Mouse (Mus musculus): ENCODE measurements around the gene Spock1. TPM values are rescaled to one million over a fixed set of nuclear protein-coding genes. Genes with fewer than 3 reads are reported as not detected.
A peak's percentile ranks its signal among the peaks of the same experiment; 100 is the strongest.

Gene Spock1
- polyA plus RNA-seq, 1 experiment from 2014 or later = 3.3 TPM

DNA sequence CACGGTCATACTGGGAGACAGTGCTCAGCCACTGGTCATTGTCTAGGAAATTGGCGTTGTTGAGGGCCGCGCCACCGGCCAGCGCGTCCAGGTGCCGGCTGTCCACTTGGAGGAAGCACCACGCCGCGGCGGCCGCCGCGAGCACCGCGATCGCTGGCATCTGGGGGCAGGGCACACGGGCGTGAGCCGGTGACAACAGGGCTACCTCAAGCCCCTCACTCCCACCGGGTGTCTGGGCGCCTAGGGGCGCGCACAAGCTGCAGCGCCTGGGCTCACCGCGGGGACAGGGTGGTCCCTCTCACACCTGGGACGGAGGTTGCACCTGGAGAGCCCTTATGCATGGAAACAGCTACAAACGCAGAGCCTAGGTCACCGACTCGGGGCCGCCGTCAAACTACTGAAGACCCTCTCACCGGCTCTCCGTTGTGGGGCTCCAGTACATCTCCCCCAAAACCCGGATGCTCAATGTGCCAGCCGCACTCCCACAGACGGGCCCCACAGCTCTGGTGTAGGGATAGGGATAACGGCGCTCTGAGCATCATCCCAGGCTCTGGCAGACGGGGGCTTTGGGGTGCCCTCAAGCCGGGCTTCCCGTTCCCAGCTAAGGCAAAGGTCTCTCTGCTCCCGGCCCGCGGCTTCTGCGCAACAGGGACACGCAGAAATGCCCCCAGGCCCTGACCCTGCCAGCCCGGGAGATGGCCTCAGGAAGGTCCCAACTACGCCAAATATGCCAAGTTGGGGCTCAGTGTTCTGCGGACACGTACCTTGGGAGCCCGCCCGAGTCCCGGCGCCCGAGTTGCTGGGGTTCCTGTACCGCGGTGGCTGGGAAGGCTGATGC is 485 bp downstream of the Spock1 start:
- no peak for ATAC-seq (ENCODE audit: insufficient number of reproducible peaks, low FRiP score, low TSS enrichment, low read depth)
- no peak overlapping the region for H3K27ac ChIP-seq
- H3K9me3 ChIP-seq = no peaks in the 10 kb centered on the region
- peak overlapping the region; percentile 38 for H3K4me3 ChIP-seq
- WGBS = 3% methylated on average over 59 of the region's 60 CpGs
- no peak overlapping the region for H3K9ac ChIP-seq
- peaks cover 36% of the 10 kb centered on the region for H3K27me3 ChIP-seq
- H3K4me2 ChIP-seq = peak overlapping the region; percentile 74
- H3K36me3 ChIP-seq = no peaks in the 10 kb centered on the region
- peaks cover 19% of the 10 kb centered on the region for H3K4me1 ChIP-seq

DNA sequence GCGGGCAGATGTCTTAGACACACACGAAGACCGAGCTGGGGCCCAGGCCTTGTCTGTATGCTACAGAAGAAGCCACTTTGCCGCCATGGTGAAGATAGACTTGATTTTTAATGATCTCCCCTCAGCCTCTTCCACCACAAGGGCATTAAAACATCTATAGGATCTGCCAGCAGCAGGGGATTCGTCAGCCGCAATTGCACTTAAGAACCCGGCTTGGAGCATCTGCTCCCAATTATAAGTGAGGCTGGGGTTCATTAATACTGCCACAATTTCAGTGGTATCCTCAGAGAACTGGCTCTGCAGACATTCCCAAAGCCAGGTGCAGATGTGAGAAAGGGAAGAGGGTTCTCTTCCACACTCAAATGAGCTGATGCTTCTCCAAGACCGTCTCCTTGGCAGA is 13.5 kb downstream of the Spock1 start:
- Histone ChIP-seq H3K4me2 (no peak overlapping the region), H3K4me1 (peaks cover 15% of the 10 kb centered on the region), H3K36me3 (no peaks in the 10 kb centered on the region), H3K4me3 (no peak overlapping the region), H3K9ac (no peak overlapping the region), H3K9me3 (no peaks in the 10 kb centered on the region), H3K27me3 (peaks cover 7% of the 10 kb centered on the region), H3K27ac (no peak overlapping the region)
- no peak for ATAC-seq (ENCODE audit: insufficient number of reproducible peaks, low FRiP score, low TSS enrichment, low read depth)
- WGBS = 33% methylated on average over 8 of the region's 8 CpGs

DNA sequence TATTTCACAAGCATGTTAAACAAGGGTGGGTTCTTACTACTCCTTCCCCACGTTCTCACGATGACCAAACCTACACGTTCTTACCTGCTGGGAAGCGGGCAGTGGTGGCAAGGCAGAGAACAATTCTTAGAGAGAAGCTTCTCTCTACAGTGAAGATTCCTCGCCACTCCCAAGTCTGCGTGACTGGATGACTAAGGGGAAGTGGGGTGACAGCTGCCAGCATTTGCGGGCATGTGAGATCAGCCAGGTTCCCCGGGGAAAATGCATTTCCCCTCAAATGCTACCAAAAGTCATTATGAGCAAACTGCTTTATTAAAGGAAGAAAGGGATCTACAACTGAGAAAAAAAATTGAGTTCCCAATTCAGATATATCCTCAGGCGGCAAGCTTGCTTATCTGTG is 18.4 kb downstream of the Spock1 start:
- no peak overlapping the region for H3K9ac ChIP-seq
- H3K4me2 ChIP-seq = no peak overlapping the region
- peaks cover 16% of the 10 kb centered on the region for H3K4me1 ChIP-seq
- H3K27me3 ChIP-seq = peaks cover 6% of the 10 kb centered on the region
- H3K27ac ChIP-seq = no peak overlapping the region
- ATAC-seq (ENCODE audit: insufficient number of reproducible peaks, low FRiP score, low TSS enrichment, low read depth) = no peak
- H3K9me3 ChIP-seq = no peaks in the 10 kb centered on the region
- 53% methylated on average over 9 of the region's 9 CpGs for WGBS
- H3K4me3 ChIP-seq = no peak overlapping the region
- no peaks in the 10 kb centered on the region for H3K36me3 ChIP-seq

DNA sequence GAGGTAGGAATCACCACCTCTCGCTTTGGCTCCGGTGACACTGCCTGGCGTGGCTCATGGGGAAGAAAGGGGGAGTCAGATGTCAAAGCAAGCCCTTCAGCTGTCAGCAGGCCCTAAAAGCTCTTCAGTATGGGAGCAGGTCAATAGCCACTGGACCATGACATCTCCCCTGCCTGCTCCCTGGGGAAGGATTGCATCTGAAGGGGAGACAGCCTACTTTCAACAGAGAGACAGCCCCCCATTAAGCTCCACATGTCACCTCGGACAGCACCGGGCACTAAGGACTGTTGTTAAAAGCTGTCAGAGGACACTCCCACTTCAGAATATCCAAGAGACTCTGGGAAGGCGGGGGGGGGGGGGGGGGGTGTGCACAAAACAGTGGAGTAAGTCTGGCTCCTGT is 19.1 kb downstream of the Spock1 start:
- Histone ChIP-seq H3K27me3 (peaks cover 6% of the 10 kb centered on the region), H3K4me3 (no peak overlapping the region), H3K4me1 (peaks cover 9% of the 10 kb centered on the region), H3K9ac (no peak overlapping the region), H3K27ac (no peak overlapping the region), H3K9me3 (no peaks in the 10 kb centered on the region), H3K36me3 (no peaks in the 10 kb centered on the region), H3K4me2 (no peak overlapping the region)
- no peak for ATAC-seq (ENCODE audit: insufficient number of reproducible peaks, low FRiP score, low TSS enrichment, low read depth)
- 12% methylated on average over 6 of the region's 6 CpGs for WGBS

DNA sequence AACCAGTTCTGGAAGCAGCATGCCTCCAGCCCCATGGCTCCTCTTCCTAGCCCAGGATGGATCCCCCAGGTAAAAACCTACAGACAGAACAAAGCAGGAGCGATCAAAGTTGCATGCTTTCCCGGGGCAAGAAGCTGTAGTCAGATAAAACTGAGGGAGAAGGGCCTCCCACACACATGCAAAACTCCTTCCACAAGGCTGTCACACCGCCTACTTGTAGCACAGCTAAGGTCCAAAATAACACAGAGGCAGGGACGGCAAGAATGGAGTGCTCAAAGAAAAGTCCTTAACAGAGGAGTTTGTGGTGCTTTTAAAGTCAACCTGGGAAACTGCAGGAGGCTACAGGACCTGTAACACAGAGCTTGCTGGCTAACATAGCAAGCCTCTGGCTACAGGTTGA is 28.3 kb downstream of the Spock1 start:
- Histone ChIP-seq H3K27ac (no peak overlapping the region), H3K27me3 (no peaks in the 10 kb centered on the region), H3K9ac (no peak overlapping the region), H3K4me1 (no peaks in the 10 kb centered on the region), H3K36me3 (no peaks in the 10 kb centered on the region), H3K4me3 (no peak overlapping the region), H3K9me3 (no peaks in the 10 kb centered on the region), H3K4me2 (no peak overlapping the region)
- ATAC-seq (ENCODE audit: insufficient number of reproducible peaks, low FRiP score, low TSS enrichment, low read depth) = no peak
- 51% methylated on average over 4 of the region's 4 CpGs for WGBS

DNA sequence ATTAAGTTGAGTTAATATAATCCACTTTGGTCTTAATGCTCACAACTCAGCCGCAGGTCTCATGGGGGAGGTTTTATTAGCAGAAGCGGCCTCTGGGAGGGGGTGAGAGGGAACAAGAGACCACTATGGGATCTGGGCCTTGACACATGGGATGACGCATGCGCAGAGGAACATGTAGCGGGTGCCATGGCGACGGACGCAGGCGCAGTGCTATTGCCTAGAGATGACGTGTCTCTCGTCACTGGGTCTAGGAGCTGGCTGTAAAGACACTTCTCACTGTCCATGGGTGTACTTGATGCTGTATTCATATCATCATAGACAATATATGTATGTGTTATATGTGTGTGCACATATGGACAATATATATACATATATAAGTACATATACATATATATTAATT is 29.3 kb downstream of the Spock1 start:
- Histone ChIP-seq H3K4me1 (no peaks in the 10 kb centered on the region), H3K9me3 (no peaks in the 10 kb centered on the region), H3K27ac (no peak overlapping the region), H3K27me3 (no peaks in the 10 kb centered on the region), H3K4me2 (no peak overlapping the region), H3K9ac (no peak overlapping the region), H3K36me3 (no peaks in the 10 kb centered on the region), H3K4me3 (no peak overlapping the region)
- 85% methylated on average over 11 of the region's 11 CpGs for WGBS
- no peak for ATAC-seq (ENCODE audit: insufficient number of reproducible peaks, low FRiP score, low TSS enrichment, low read depth)

DNA sequence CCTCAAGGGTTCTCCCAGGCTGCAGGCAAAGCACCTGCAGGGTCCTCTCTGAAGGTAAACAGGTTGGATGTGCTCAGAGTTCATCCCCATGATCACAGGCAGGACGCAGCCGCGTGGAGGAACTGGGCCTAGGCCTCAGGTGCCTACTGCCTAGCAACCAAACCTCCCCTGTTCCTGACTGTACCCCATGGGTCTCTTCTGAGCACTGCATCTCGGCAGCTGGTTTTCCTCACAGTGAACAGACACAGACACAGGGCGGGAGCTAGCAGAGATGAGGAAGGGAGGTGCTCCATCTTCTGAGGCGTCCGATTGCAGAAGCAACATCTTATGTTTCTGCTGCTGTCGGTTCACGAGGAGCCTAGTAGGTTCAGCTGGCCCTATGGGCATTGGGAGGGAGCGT is 30.4 kb downstream of the Spock1 start:
- no peak overlapping the region for H3K4me3 ChIP-seq
- ATAC-seq (ENCODE audit: insufficient number of reproducible peaks, low FRiP score, low TSS enrichment, low read depth) = no peak
- no peaks in the 10 kb centered on the region for H3K9me3 ChIP-seq
- no peaks in the 10 kb centered on the region for H3K27me3 ChIP-seq
- H3K27ac ChIP-seq = no peak overlapping the region
- no peak overlapping the region for H3K9ac ChIP-seq
- no peaks in the 10 kb centered on the region for H3K4me1 ChIP-seq
- 64% methylated on average over 10 of the region's 10 CpGs for WGBS
- H3K4me2 ChIP-seq = no peak overlapping the region
- H3K36me3 ChIP-seq = no peaks in the 10 kb centered on the region

DNA sequence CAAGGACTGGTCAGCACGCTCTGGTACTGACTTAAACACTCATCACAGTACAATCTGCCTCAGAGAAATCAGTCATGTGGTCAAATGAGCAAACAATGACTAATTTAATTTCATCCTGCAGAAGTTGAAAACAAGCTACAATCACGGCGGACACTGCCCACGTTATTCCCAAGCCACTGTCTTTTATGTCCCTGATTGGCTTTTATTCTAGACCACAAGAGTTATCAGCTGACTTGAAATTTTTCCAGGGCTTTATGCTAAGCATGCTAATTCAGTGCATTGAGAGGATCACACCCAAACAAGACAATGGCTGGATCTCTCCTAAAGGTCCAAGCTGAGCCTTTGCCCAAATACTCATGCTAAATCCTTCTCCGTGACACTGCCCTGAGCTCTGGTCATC is 31.2 kb downstream of the Spock1 start:
- Histone ChIP-seq H3K9ac (no peak overlapping the region), H3K27ac (no peak overlapping the region), H3K36me3 (no peaks in the 10 kb centered on the region), H3K4me1 (no peaks in the 10 kb centered on the region), H3K27me3 (no peaks in the 10 kb centered on the region), H3K9me3 (no peaks in the 10 kb centered on the region), H3K4me3 (no peak overlapping the region), H3K4me2 (no peak overlapping the region)
- ATAC-seq (ENCODE audit: insufficient number of reproducible peaks, low FRiP score, low TSS enrichment, low read depth) = no peak
- 89% methylated on average over 5 of the region's 5 CpGs for WGBS

DNA sequence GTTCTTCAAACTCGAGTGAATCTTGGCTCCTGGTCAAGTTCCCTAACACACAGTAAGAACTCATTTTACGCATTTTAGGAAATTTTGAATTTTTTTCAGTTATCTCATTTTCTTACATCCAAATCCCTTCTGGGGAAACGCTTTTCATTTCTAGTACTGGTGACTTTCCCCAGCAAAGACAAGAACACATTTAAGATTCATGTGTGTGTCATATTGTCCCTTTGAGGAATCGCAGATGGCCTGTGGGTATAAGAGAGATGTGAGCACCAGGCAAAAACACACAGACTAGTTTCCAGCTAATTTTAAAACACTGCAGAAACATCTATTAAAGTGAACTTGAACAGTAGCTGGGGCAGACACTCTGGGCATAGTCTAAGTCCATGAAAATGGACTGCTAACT is 38.1 kb downstream of the Spock1 start:
- ATAC-seq (ENCODE audit: insufficient number of reproducible peaks, low FRiP score, low TSS enrichment, low read depth) = no peak
- Histone ChIP-seq H3K27me3 (no peaks in the 10 kb centered on the region), H3K4me2 (no peak overlapping the region), H3K36me3 (no peaks in the 10 kb centered on the region), H3K4me3 (no peak overlapping the region), H3K9ac (no peak overlapping the region), H3K4me1 (no peaks in the 10 kb centered on the region), H3K27ac (no peak overlapping the region), H3K9me3 (no peaks in the 10 kb centered on the region)
- WGBS = 63% methylated on average over 4 of the region's 4 CpGs

DNA sequence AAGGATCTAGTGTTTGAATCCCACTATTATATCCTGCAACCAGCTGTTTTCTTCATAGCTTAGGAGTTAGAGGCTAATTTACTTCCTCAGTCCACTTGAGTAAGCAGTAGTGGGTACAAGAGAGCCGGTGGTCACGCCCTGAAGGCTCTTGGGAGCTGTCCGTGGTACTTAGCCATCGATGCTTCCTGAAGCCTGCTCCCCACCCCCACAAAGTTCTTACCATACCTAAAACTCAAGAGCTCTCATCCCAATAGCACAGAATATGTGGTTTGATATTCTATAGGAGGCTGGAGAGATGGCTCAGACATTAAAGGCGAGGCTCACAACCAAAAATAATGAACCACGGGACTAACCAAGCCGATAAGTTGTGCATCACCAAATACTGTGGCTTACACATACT is 40.5 kb downstream of the Spock1 start:
- Histone ChIP-seq H3K27me3 (no peaks in the 10 kb centered on the region), H3K4me2 (no peak overlapping the region), H3K4me1 (no peaks in the 10 kb centered on the region), H3K4me3 (no peak overlapping the region), H3K36me3 (no peaks in the 10 kb centered on the region), H3K9ac (no peak overlapping the region), H3K27ac (no peak overlapping the region), H3K9me3 (no peaks in the 10 kb centered on the region)
- ATAC-seq (ENCODE audit: insufficient number of reproducible peaks, low FRiP score, low TSS enrichment, low read depth) = no peak
- WGBS = 54% methylated on average over 7 of the region's 7 CpGs

DNA sequence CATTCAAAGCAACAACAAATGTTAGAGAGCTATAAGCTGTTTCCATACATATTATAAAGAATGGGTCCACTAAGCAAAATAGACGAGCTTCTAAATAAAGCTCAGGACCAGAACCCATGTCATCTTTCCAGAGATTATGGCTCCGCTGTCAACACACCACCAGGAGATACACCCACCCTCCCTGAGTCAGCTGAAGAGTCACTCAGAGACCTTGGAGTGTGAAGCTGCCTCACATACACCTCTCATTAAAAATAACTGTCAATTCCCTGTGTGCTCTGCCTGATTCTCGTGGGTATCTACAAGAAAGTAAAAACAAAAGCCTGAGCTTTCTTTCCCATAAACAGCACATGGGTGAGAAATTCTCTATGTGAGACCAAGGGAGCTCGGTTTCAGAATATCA is 43.1 kb downstream of the Spock1 start:
- Histone ChIP-seq H3K36me3 (no peaks in the 10 kb centered on the region), H3K27me3 (no peaks in the 10 kb centered on the region), H3K4me1 (no peaks in the 10 kb centered on the region), H3K4me2 (no peak overlapping the region), H3K9ac (no peak overlapping the region), H3K4me3 (no peak overlapping the region), H3K27ac (no peak overlapping the region), H3K9me3 (no peaks in the 10 kb centered on the region)
- 75% methylated on average over 4 of the region's 4 CpGs for WGBS
- ATAC-seq (ENCODE audit: insufficient number of reproducible peaks, low FRiP score, low TSS enrichment, low read depth) = no peak

DNA sequence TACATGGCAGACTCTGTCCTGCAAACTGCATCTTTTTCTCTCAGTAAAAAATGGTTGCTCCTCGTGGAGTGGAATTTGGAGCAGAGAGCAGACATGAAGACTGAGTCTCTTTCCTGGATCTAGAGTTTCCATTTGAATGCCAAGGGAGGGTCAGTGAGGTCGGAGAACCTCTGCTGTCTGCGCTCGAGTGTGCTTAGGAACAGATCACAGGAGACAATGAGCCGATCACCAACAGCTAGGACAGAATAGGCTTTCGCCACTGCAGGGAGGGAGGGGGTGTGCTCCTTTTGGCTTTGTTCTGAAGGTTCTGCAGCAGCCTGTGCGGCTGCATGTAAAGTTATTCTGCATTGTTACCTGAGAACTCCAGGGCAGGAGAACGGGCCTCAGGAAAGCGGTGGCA is 49.6 kb downstream of the Spock1 start:
- H3K27me3 ChIP-seq = 0 out of 2 replicates have a peak, but pooled peaks cover 3% of the 10 kb centered on the region
- no peak overlapping the region for H3K9ac ChIP-seq
- H3K36me3 ChIP-seq = no peaks in the 10 kb centered on the region
- no peak for ATAC-seq (ENCODE audit: insufficient number of reproducible peaks, low FRiP score, low TSS enrichment, low read depth)
- no peak overlapping the region for H3K4me3 ChIP-seq
- WGBS = 52% methylated on average over 9 of the region's 9 CpGs
- no peaks in the 10 kb centered on the region for H3K4me1 ChIP-seq
- no peak overlapping the region for H3K27ac ChIP-seq
- no peak overlapping the region for H3K4me2 ChIP-seq
- H3K9me3 ChIP-seq = no peaks in the 10 kb centered on the region

DNA sequence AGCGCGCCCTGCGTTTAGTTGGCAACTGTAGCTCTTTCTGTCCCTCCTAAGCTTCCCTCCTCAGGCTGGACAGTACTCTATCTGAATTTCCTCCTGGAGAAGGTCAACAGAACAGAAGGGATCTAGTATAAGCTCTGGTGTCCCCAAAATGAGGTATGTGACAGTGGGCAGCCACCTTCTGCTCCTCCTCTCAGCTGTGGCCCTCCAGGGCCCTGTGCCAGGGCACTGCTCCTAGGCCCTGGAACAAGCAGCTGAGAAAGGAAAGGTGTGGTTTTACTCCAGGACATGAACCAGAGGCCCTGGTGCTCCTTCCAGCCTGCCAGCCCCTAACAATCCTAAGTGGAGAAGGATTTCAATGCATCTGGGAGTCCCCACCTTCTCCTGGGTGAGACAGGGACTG is 51.1 kb downstream of the Spock1 start:
- Histone ChIP-seq H3K27ac (no peak overlapping the region), H3K9me3 (no peaks in the 10 kb centered on the region), H3K27me3 (0 out of 2 replicates have a peak, but pooled peaks cover 3% of the 10 kb centered on the region), H3K4me3 (no peak overlapping the region), H3K36me3 (no peaks in the 10 kb centered on the region), H3K9ac (no peak overlapping the region), H3K4me2 (no peak overlapping the region), H3K4me1 (no peaks in the 10 kb centered on the region)
- WGBS = 90% methylated on average over 3 of the region's 3 CpGs
- no peak for ATAC-seq (ENCODE audit: insufficient number of reproducible peaks, low FRiP score, low TSS enrichment, low read depth)
